Mouse (Mus musculus) left cerebral cortex, postnatal 4 days (tissue): ENCODE results near the gene Tmem189. TPM values are rescaled to one million over a fixed set of nuclear protein-coding genes. Genes with fewer than 3 reads are reported as not detected.

Experiments
- DNase-seq: peaks from one replicate; pipeline ENCODE4 v3.0.0-alpha.2; 2022
- intact Hi-C: fragments of 180-260 bp; cut with DNase I; formaldehyde crosslinking; loops from one replicate; pipeline ENCODE4 v1.15.1; 2025
- total RNA-seq, 2 experiments: library from RNA; stranded (reverse); gene quantifications; 2 replicates each; pipeline ENCODE4 v1.2.3; 2021

Tmem189 gene
- total RNA-seq, 2 experiments from 2014 or later, result 37.6 to 39.2 TPM

DNA sequence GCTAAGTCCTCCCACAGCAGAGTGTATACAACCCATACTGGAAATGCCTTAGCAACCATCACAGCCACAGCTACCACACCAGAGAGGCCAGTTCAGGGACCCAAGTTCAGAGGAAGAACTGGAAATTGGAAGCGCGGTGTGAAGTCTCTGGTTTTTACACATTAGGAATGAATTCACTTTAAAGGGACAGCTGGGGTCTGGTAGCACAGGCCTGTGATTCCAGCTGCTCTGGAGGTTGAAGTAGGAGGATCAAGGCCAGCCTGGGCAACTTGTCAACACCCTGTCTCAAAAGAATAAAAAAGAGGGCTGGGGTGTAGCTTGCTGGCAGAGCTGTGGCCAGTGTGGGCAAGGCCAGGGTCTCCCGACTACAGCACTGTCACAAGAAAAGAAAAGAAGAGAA is 3.8 kb downstream of the Tmem189 start:
- no peak for DNase-seq
- intact Hi-C loops, result loop anchor here (10.0 kb wide), 1 partner anchor 309 kb away; no protein-coding TSS in a partner anchor

- intact Hi-C loops, result loop anchor here (10.0 kb wide), 1 partner anchor 310 kb away; no protein-coding TSS in a partner anchor
These were observed 4.5 kb downstream of the Tmem189 start for GRCm38 (mm10) chr2:167685137-167685536.

DNA sequence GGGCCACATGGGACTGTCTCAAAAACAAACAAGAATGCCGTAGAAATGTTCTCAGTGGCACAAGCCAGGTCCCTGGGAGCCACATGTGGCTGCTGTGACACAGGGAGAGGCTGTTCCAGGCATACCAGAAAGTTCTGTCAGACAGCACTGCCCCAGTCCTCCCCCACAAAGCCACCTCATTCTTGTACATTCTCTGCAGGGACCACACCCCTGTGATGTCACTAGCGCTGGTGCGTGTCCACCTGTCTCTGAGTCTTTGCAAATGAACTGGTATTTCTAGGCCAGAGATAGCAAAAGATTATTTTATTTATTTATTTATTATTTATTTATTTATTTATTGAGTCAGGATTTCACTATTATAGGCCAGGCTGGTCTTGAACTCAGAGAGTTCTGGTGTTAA is 5.9 kb downstream of the Tmem189 start:
- intact Hi-C loops, result loop anchor here (10.0 kb wide), 1 partner anchor 311 kb away; no protein-coding TSS in a partner anchor

More at GRCm38 (mm10) chr2:167685137-167685536, 4.5 kb downstream of the Tmem189 start:
- DNase-seq, result peak; percentile 96

GRCm38 (mm10) chr2:167680657-167681056 is 9.0 kb downstream of the Tmem189 start:
- peak; percentile 66 for DNase-seq
- intact Hi-C loops, result loop anchor here (10.0 kb wide), 1 partner anchor 314 kb away; no protein-coding TSS in a partner anchor

More for the DNA sequence above, 5.9 kb downstream of the Tmem189 start:
- DNase-seq, result no peak

GRCm38 (mm10) chr2:167679902-167680430 is 9.7 kb downstream of the Tmem189 start:
- DNase-seq, result peak; percentile 87
- intact Hi-C loops, result loop anchor here (5.0 to 10.0 kb wide), 2 partner anchors 143 to 315 kb away; partner anchors contain the start of gene Snai1

DNA sequence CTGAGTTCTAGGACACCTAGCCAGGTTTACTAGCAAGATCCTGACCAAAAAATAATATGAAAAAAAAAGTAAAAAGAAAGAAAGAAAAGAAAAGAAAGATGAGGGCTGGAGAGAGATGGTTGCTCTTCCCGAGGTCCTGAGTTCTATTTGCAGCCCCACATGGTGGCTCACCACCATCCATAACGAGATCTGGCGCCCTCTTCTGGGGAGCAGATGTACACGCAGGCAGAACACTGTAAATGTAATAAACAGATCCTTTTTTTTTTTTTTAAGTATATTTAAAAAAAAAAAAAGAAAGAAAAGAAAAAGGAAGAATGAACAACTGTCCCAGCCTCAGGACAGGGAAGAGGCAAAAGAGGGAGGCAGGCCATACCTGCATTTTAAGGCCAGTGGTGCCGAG is 11.0 kb downstream of the Tmem189 start:
- intact Hi-C loops, result loop anchor here (5.0 kb wide), 1 partner anchor 141 kb away; the partner anchor contains the start of gene Snai1
- DNase-seq, result no peak

DNA sequence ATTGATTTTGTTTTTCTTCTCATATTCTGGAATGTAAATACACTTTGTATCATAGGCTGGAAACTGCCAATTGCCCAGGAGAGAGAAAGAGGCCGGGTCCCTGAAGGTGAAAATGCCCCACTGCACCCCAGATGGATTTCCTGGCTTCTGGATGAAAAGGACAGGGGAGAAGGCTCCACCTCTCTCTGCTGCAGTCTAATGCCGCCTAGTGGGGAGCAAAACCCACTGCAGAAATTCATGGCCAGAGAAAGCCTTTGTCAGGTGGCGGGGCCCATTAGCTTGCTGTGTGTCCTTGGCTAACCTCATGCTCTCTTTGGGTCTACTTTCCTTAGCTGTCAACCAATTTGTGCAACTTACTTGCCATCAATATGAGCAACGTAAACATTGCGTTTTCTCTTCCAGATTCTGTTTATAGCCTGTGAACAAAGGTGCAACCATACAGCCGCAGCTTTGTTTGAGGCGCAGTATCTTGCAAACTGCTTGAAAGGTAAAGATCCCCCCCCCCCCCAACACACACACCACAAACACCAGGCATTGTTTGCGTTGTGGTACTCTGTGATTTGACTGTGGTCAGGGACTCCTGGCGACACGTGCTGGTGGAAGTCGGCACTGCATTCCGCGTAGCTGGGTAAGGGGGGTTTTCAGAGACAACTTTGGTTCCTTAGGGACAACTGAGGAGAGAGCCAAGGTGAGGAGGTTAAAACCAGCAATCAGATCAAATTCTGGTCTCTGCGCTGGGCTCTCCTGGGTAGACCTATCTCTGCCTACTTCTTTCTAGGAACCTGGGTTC is 14.3 kb downstream of the Tmem189 start:
- intact Hi-C loops, result loop anchor here (5.0 kb wide), 1 partner anchor 138 kb away; the partner anchor contains the start of gene Snai1
- no peak for DNase-seq

GRCm38 (mm10) chr2:167672212-167672685 is 17.4 kb downstream of the Tmem189 start:
- intact Hi-C loops, result no loop called here
- DNase-seq, result peak; percentile 50

GRCm38 (mm10) chr2:167671101-167671633 is 18.5 kb downstream of the Tmem189 start:
- DNase-seq, result no peak
- intact Hi-C loops, result no loop called here

- no peak for DNase-seq
- intact Hi-C loops, result no loop called here
These were observed 20.2 kb downstream of the Tmem189 start for GRCm38 (mm10) chr2:167669398-167669797.

- DNase-seq, result no peak
- intact Hi-C loops, result no loop called here
These were observed 21.2 kb downstream of the Tmem189 start for GRCm38 (mm10) chr2:167668426-167668825.

DNA sequence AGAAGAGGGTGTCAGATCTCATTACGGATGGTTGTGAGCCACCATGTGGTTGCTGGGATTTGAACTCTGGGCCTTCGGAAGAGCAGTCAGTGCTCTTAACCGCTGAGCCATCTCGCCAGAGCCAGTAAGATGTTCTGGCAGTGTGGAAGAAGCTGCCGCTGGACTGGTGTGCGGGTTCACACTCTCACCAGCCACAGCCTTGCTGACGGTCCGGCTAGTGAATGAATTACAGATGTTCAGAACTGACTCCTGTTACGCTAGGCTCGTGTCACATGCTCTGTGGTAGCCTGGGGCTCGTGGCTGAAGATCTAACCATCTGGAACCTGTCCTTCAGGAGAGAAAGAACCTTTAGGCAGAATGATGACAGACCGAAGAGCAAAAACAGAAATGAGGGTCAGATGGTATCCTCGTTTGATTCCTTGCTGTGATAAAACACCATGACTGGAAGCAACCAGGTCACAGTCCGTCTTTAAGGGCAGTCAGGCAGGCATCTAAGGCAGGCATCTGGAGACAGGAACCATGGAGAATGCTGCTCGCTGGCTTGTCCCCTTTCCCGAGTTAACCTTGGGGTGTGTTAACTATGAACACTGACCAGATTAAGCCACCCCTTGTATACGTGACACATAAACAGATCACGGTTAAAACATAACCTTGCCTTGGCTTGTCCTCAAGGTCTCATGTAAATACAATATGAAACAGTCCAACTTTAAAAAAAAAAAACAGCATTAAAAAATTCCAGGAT is 23.5 kb downstream of the Tmem189 start:
- intact Hi-C loops, result no loop called here
- no peak for DNase-seq

DNA sequence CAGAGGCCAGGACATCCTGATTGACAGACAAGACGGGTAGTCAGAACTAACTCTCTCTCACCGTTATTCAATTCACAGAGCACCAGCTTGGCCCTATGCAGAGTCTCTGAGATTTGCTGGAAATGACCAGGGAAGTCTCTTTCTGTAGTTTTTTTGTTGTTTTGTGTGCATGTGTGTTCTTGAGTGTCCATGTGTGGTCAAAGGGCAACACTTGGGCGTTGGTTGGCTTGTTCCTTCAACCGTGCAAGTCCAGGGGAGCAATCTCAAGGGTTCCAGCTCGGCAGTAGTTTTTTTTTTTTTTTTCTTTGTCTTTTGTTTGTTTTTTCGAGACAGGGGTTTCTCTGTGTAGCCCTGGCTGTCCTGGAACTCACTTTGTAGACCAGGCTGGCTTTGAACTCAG is 26.9 kb downstream of the Tmem189 start:
- DNase-seq, result no peak
- intact Hi-C loops, result no loop called here

DNA sequence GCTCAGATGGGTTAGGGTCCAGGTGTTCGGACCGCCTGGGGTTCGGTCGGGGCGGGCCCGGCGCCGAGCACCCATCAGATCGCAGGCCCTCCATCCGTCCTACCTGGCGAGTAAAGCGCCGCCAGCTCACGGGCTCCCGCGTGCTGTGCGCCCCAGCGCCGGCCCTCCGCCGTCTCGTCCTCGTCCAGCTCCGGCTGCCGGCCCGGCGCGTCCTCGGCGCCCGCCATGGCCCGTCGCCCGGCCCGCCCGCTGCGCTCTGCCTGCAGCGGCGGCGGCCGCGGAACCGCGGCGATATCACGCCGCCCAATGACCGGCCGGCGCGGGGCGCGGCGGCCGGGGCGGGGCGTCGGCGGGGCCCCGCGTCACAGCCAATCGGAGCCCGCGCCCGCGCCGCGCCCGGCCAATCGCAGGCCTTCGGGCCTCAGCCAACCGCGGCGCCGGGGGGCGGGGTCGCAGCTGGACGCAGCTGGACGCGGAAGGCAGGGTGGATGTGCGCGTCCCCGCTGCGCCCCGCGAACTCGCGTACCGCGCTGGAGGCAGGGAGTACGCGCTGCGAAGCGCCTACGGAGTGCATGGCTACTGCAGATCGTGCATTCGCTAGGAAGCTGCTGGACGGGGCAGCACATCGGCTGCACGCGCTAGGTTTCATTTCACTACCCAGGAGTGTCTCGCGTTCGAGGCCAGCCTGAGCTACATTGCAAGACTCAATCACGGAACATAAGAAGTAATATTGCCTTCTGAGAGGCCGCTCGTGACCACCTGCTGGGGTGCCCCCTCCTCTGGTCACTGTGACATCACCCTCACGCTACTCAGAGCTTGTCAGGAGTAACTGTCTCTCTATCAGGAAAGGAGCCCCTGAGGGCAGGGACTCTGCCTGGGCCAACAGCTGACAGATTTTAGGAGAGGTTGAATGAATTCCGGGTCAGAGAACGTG is 28.1 kb downstream of the Tmem189 start, which contains the start of gene Gm20431:
Gene Gm20431, minus strand, starts transcription at position 227 of the 934 bp plus-strand sequence.
- DNase-seq, result peak; percentile 96
- intact Hi-C loops, result no loop called here

DNA sequence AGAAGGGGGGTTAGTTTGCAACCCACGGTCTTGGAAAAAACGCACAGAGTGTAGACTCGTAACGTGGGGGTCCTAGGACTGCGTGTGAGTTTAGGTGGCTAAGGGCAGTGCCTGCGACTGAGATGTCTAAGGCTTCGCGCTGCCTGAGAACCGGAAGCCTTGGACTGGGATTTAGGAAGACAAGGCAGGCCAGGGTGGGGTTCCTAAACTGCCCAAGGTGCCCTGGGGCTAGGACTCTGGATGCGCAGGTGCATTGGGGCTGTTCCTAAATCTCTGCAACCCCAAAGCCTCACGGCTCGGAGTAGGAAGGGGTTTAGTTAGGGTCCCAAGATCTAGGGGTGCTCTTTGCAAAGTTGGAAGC is 29.0 kb downstream of the Tmem189 start:
- intact Hi-C loops, result no loop called here
- no peak for DNase-seq

- DNase-seq, result peak; percentile 69
- intact Hi-C loops, result no loop called here
These were observed 29.6 kb downstream of the Tmem189 start for GRCm38 (mm10) chr2:167659847-167660610.

DNA sequence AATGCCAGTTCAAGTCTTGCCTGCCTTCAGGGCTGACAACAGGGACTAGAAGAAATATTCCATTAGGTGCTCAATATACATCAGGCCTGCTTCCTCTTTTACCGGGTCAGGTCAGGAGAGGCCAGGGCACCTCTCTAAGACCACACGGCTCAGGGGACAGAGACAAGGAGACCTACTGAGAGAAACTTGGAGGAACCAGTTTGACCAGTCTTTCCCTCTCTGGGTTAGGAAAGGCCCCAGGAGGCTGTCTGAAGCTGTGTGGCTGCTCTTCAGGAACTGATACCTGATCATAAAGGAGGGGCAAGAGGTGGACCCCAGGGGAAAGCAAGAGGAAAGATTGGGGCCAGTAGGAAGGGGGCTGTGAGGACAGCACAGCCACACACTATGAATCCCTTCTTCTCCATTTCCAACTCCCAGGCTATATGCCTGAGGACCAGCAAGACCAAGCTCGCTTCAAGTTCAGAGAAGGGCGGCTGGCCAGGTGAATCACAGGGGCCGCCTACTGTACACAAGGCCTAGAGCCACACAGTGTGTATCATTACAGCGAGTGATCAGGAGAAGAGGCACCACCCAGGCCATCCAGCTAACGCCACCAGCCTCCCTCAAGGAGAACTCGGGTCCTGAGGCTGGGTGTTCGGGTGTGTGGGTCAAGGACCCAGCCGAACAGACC is 30.3 kb downstream of the Tmem189 start:
- DNase-seq, result no peak
- intact Hi-C loops, result no loop called here

DNA sequence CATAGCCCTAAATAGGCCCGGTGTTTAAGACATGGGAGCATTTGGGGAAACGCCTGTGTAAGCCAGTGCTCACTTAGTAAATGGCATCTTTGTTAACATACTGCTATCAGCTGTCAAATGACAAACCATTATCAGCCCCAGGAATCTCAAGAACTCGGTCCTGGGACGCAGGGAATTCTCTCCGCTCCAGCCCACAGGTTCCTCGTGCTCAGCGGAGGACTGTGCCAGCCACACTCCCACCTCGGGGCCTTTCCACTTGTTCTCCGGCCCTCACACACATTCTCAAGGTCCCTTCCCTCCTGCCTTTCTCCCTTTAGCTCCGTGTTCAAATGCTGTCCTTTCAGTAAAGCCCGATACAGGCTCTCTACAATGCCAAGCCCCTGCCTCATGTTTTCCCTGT is 30.9 kb downstream of the Tmem189 start:
- intact Hi-C loops, result no loop called here

More for the DNA sequence above, 30.9 kb downstream of the Tmem189 start:
- DNase-seq, result no peak
